Mouse (Mus musculus): Measurements from ENCODE around the gene Kcnmb3. TPM values are rescaled to one million over a fixed set of nuclear protein-coding genes. Genes with fewer than 3 reads are reported as not detected.

Kcnmb3 gene
- polyA plus RNA-seq, 1 experiment = not detected

GRCm38 (mm10) chr3:32490928-32491315, 1.1 kb downstream of the Kcnmb3 start:
- H3K27me3 ChIP-seq (ENCODE audit: control insufficient read depth, insufficient read depth, insufficient read length) = no peaks in the 10 kb centered on the region
- no peaks in the 10 kb centered on the region for H3K79me2 ChIP-seq (ENCODE audit: control insufficient read depth, insufficient read depth)
- H3K36me3 ChIP-seq (ENCODE audit: control insufficient read depth, insufficient read depth) = no peaks in the 10 kb centered on the region
- H3K4me3 ChIP-seq (ENCODE audit: insufficient read depth, poor library complexity, severe bottlenecking) = no peak overlapping the region
- H3K79me3 ChIP-seq (ENCODE audit: low read depth) = no peaks in the 10 kb centered on the region
- H3ac ChIP-seq (ENCODE audit: control insufficient read depth, insufficient read length, low read depth) = no peak overlapping the region
- TF ChIP-seq MAX (IDR thresholded peaks at IDR 0.05) = no peak
- TF ChIP-seq MYOD1 (IDR thresholded peaks at IDR 0.05; ENCODE audit: control insufficient read depth, insufficient read length, low read depth) = no peak
- no peak for TF ChIP-seq FOSL1 (IDR thresholded peaks at IDR 0.05; ENCODE audit: insufficient read depth, low read length, poor library complexity, severe bottlenecking)
- no peak for TF ChIP-seq USF1 (IDR thresholded peaks at IDR 0.05; ENCODE audit: low read depth)
- no peak for TF ChIP-seq CTCF (IDR thresholded peaks at IDR 0.05; ENCODE audit: control insufficient read depth, insufficient read depth, insufficient read length)
- TF ChIP-seq CEBPB (IDR thresholded peaks at IDR 0.05; ENCODE audit: low read depth) = no peak
- TF ChIP-seq MYOG (IDR thresholded peaks at IDR 0.05; ENCODE audit: control insufficient read depth, extremely low read depth, insufficient read length) = no peak

- no peak overlapping the region for H3ac ChIP-seq (ENCODE audit: control insufficient read depth, insufficient read length, low read depth)
- no peaks in the 10 kb centered on the region for H3K27me3 ChIP-seq (ENCODE audit: control insufficient read depth, insufficient read depth, insufficient read length)
Measured at GRCm38 (mm10) chr3:32490076-32490927, 1.7 kb downstream of the Kcnmb3 start.

GRCm38 (mm10) chr3:32488172-32488571, 3.9 kb downstream of the Kcnmb3 start:
- Histone ChIP-seq H3ac (ENCODE audit: control insufficient read depth, insufficient read length, low read depth) (no peak overlapping the region), H3K79me3 (ENCODE audit: low read depth) (no peaks in the 10 kb centered on the region), H3K4me3 (ENCODE audit: insufficient read depth, poor library complexity, severe bottlenecking) (no peak overlapping the region), H3K27me3 (ENCODE audit: control insufficient read depth, insufficient read depth, insufficient read length) (no peaks in the 10 kb centered on the region), H3K36me3 (ENCODE audit: control insufficient read depth, insufficient read depth) (no peaks in the 10 kb centered on the region), H3K79me2 (ENCODE audit: control insufficient read depth, insufficient read depth) (no peaks in the 10 kb centered on the region)
- TF ChIP-seq MYOG (IDR thresholded peaks at IDR 0.05; ENCODE audit: control insufficient read depth, extremely low read depth, insufficient read length) = no peak
- no peak for TF ChIP-seq CTCF (IDR thresholded peaks at IDR 0.05; ENCODE audit: control insufficient read depth, insufficient read depth, insufficient read length)
- TF ChIP-seq MYOD1 (IDR thresholded peaks at IDR 0.05; ENCODE audit: control insufficient read depth, insufficient read length, low read depth) = no peak
- TF ChIP-seq CEBPB (IDR thresholded peaks at IDR 0.05; ENCODE audit: low read depth) = no peak
- TF ChIP-seq USF1 (IDR thresholded peaks at IDR 0.05; ENCODE audit: low read depth) = no peak
- no peak for TF ChIP-seq FOSL1 (IDR thresholded peaks at IDR 0.05; ENCODE audit: insufficient read depth, low read length, poor library complexity, severe bottlenecking)
- no peak for TF ChIP-seq MAX (IDR thresholded peaks at IDR 0.05)

More at GRCm38 (mm10) chr3:32490076-32490927, 1.7 kb downstream of the Kcnmb3 start:
- H3K79me2 ChIP-seq (ENCODE audit: control insufficient read depth, insufficient read depth) = no peaks in the 10 kb centered on the region
- no peak for TF ChIP-seq FOSL1 (IDR thresholded peaks at IDR 0.05; ENCODE audit: insufficient read depth, low read length, poor library complexity, severe bottlenecking)
- no peak overlapping the region for H3K4me3 ChIP-seq (ENCODE audit: insufficient read depth, poor library complexity, severe bottlenecking)
- no peaks in the 10 kb centered on the region for H3K79me3 ChIP-seq (ENCODE audit: low read depth)
- no peaks in the 10 kb centered on the region for H3K36me3 ChIP-seq (ENCODE audit: control insufficient read depth, insufficient read depth)

GRCm38 (mm10) chr3:32486543-32486942, 5.5 kb downstream of the Kcnmb3 start:
- no peak overlapping the region for H3K4me3 ChIP-seq (ENCODE audit: insufficient read depth, poor library complexity, severe bottlenecking)
- TF ChIP-seq CEBPB (IDR thresholded peaks at IDR 0.05; ENCODE audit: low read depth) = no peak
- no peak for TF ChIP-seq MYOD1 (IDR thresholded peaks at IDR 0.05; ENCODE audit: control insufficient read depth, insufficient read length, low read depth)
- no peak for TF ChIP-seq USF1 (IDR thresholded peaks at IDR 0.05; ENCODE audit: low read depth)
- TF ChIP-seq MAX (IDR thresholded peaks at IDR 0.05) = peak; percentile 46
- H3K79me2 ChIP-seq (ENCODE audit: control insufficient read depth, insufficient read depth) = no peaks in the 10 kb centered on the region
- H3ac ChIP-seq (ENCODE audit: control insufficient read depth, insufficient read length, low read depth) = no peak overlapping the region
- H3K36me3 ChIP-seq (ENCODE audit: control insufficient read depth, insufficient read depth) = no peaks in the 10 kb centered on the region
- H3K79me3 ChIP-seq (ENCODE audit: low read depth) = no peaks in the 10 kb centered on the region
- no peaks in the 10 kb centered on the region for H3K27me3 ChIP-seq (ENCODE audit: control insufficient read depth, insufficient read depth, insufficient read length)

- Histone ChIP-seq H3K79me2 (ENCODE audit: control insufficient read depth, insufficient read depth) (no peaks in the 10 kb centered on the region), H3K79me3 (ENCODE audit: low read depth) (no peaks in the 10 kb centered on the region), H3K4me3 (ENCODE audit: insufficient read depth, poor library complexity, severe bottlenecking) (no peak overlapping the region), H3K27me3 (ENCODE audit: control insufficient read depth, insufficient read depth, insufficient read length) (no peaks in the 10 kb centered on the region), H3K36me3 (ENCODE audit: control insufficient read depth, insufficient read depth) (no peaks in the 10 kb centered on the region), H3ac (ENCODE audit: control insufficient read depth, insufficient read length, low read depth) (no peak overlapping the region)
- TF ChIP-seq CEBPB (IDR thresholded peaks at IDR 0.05; ENCODE audit: low read depth) (no peak), FOSL1 (IDR thresholded peaks at IDR 0.05; ENCODE audit: insufficient read depth, low read length, poor library complexity, severe bottlenecking) (no peak), MYOD1 (IDR thresholded peaks at IDR 0.05; ENCODE audit: control insufficient read depth, insufficient read length, low read depth) (no peak), USF1 (IDR thresholded peaks at IDR 0.05; ENCODE audit: low read depth) (no peak), MYOG (IDR thresholded peaks at IDR 0.05; ENCODE audit: control insufficient read depth, extremely low read depth, insufficient read length) (no peak), CTCF (IDR thresholded peaks at IDR 0.05; ENCODE audit: control insufficient read depth, insufficient read depth, insufficient read length) (no peak), MAX (IDR thresholded peaks at IDR 0.05) (no peak)
Measured at GRCm38 (mm10) chr3:32483035-32483434, 9.0 kb downstream of the Kcnmb3 start.

GRCm38 (mm10) chr3:32479961-32480360, 12.1 kb downstream of the Kcnmb3 start:
- Histone ChIP-seq H3K36me3 (ENCODE audit: control insufficient read depth, insufficient read depth) (no peaks in the 10 kb centered on the region), H3K27me3 (ENCODE audit: control insufficient read depth, insufficient read depth, insufficient read length) (no peaks in the 10 kb centered on the region), H3K4me3 (ENCODE audit: insufficient read depth, poor library complexity, severe bottlenecking) (no peak overlapping the region), H3ac (ENCODE audit: control insufficient read depth, insufficient read length, low read depth) (no peak overlapping the region), H3K79me2 (ENCODE audit: control insufficient read depth, insufficient read depth) (no peaks in the 10 kb centered on the region), H3K79me3 (ENCODE audit: low read depth) (no peaks in the 10 kb centered on the region)
- TF ChIP-seq MYOG (IDR thresholded peaks at IDR 0.05; ENCODE audit: control insufficient read depth, extremely low read depth, insufficient read length) (no peak), FOSL1 (IDR thresholded peaks at IDR 0.05; ENCODE audit: insufficient read depth, low read length, poor library complexity, severe bottlenecking) (no peak), MYOD1 (IDR thresholded peaks at IDR 0.05; ENCODE audit: control insufficient read depth, insufficient read length, low read depth) (no peak), USF1 (IDR thresholded peaks at IDR 0.05; ENCODE audit: low read depth) (no peak), CEBPB (IDR thresholded peaks at IDR 0.05; ENCODE audit: low read depth) (no peak)

Measured in C2C12 (cell line).